Mouse (Mus musculus) thymus, adult 2 months (tissue): Measurements from ENCODE around the gene Pygo2. TPM values are rescaled to one million over a fixed set of nuclear protein-coding genes. Genes with fewer than 3 reads are reported as not detected.
A peak's percentile ranks its signal among the peaks of the same experiment; 100 is the strongest.

Experiments used
- DNase-seq: peaks from one replicate; pipeline ENCODE4 v3.0.0; 2021
- H3K27ac ChIP-seq: fragments of 200-500 bp; 2 replicates; pipeline ENCODE4 v1.5.1; 2012; ENCODE audit warnings: low read length, control low read depth; ENCODE audit not compliant: control insufficient read depth, insufficient read depth
- H3K27me3 ChIP-seq: fragments of 200-500 bp; 2 replicates; pipeline ENCODE4 v1.6.1; 2012; ENCODE audit warnings: mild to moderate bottlenecking, low read length, moderate library complexity, mixed read lengths; ENCODE audit not compliant: control insufficient read depth, insufficient read depth
- H3K36me3 ChIP-seq: fragments of 200-500 bp; 2 replicates; pipeline ENCODE4 v1.6.1; 2012; ENCODE audit warnings: mild to moderate bottlenecking, low read length, moderate library complexity; ENCODE audit not compliant: control insufficient read depth, insufficient read depth
- H3K4me1 ChIP-seq: fragments of 200-500 bp; replicated peaks from 2 replicates; pipeline ENCODE4 v1.6.1; 2012; ENCODE audit warnings: low read length; ENCODE audit not compliant: control insufficient read depth, insufficient read depth
- H3K4me3 ChIP-seq: fragments of 200-500 bp; 2 replicates; pipeline ENCODE4 v1.5.1; 2012; ENCODE audit warnings: mild to moderate bottlenecking, low read length, control low read depth, moderate library complexity; ENCODE audit not compliant: control insufficient read depth, insufficient read depth
- CTCF ChIP-seq: fragments of 200-500 bp; IDR thresholded peaks from 2 replicates; pipeline ENCODE4 v1.5.1; 2012; ENCODE audit warnings: mild to moderate bottlenecking, control low read depth, low read length, moderate library complexity, borderline replicate concordance; ENCODE audit not compliant: control insufficient read depth, poor library complexity, insufficient read depth; ENCODE audit errors: extremely low read depth
- POLR2A ChIP-seq: fragments of 200-500 bp; IDR thresholded peaks from 2 replicates; pipeline ENCODE4 v1.6.1; 2012; ENCODE audit warnings: mild to moderate bottlenecking, low read length, control low read depth, moderate library complexity; ENCODE audit not compliant: control insufficient read depth, poor library complexity, insufficient read depth; ENCODE audit errors: extremely low read depth
- WGBS: fragments of 180-500 bp; shearing (Covaris S2); methylation state at CpG from one replicate; pipeline ENCODE4 v1.1.7; 2018; 5-methylcytosine and 5-hydroxymethylcytosine counted together
- polyA plus RNA-seq: library from polyadenylated mRNA; depleted of rRNA; stranded (reverse); fragments of >200 nt; gene quantifications from 2 replicates; pipeline ENCODE4 v1.2.3, GENCODE M21; 2012

Pygo2 gene
- polyA plus RNA-seq, 1 experiment = 82.3 TPM

DNA sequence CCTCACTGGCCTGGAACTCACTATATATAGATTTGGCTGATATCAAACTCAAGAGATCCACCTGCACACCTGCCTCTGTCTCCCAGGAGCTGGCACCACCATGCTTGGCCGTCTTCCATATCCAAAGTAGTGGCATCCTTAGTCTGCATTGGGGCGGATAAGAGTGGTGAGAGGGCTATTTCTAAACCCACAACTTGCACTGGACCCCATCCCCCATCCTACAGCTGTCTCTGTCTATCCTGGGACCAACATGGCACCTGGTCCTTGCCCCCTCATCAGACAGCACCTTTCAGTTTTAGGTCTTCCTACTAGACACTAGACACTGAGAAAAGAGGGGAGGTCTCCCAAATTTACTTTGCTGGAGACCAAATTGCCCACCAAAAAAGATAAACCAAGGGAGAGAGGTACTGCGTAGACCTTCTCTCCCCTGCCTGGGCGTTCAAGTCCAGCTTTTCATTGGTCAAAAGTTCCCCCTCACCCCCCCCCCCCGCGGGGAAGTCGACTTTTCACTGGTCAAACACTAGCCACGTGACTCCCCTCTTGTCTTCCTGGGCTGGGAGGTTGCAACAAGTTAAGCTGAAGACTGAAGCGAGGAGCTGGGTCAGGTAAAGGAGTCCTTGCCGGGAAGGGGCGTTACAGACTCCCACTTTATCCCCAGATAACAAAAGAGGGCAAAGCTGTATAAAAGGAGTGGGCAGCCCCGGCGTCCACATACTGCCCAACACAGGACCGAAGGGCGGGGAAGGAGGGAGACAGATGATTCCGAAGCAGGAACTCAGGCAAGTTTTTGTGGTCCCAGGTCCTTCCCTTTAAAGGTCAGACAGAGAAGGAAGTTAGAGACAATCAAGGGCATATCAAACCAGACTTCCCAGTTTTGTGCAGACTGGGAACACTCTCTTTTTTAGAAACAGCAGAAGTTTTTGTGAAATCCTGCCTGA, 6.4 kb downstream of the Pygo2 start, which contains the start of gene Pbxip1:
TSS of gene Pbxip1 (plus strand) at position 531 of the 938 bp plus-strand sequence.
- DNase-seq = peak; percentile 64
- H3K27me3 ChIP-seq = no peaks in the 10 kb centered on the region
- no peaks in the 10 kb centered on the region for H3K36me3 ChIP-seq
- H3K4me3 ChIP-seq = peak within 1 kb of the TSS; percentile 75
- peak within 1 kb of the TSS; percentile 55; the same call in 1 of the 2 replicates for H3K27ac ChIP-seq
- 10% methylated on average over 16 of the region's 16 CpGs for whole genome bisulfite sequencing
- TF ChIP-seq POLR2A (peak; percentile 50; the same call in 1 of the 2 replicates), CTCF (no peak)
- peaks cover 14% of the 10 kb centered on the region for H3K4me1 ChIP-seq

DNA sequence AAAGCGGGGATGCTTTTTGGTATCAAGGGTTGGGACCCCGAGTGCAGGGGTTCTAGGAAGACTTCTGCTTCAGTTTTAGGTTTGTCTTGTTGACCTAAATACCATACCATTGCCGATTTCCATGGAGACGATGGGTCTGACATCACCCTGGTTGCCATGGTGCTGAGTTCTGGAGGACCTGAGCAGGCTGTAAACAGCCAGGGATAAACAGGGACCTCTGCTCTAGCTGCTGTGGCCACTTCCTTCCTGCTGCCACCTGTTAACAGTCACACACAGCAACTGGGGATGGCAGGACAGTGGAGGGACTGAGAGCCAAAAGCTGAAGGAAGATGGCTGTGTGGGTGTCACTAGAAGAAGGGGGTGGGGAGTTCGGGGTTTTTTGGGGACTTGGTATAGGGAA, 7.3 kb downstream of the Pygo2 start:
- Histone ChIP-seq H3K4me3 (peak overlapping the region; percentile 31), H3K27ac (peak overlapping the region; percentile 15; the same call in 1 of the 2 replicates), H3K36me3 (no peaks in the 10 kb centered on the region), H3K4me1 (peaks cover 13% of the 10 kb centered on the region), H3K27me3 (no peaks in the 10 kb centered on the region)
- peak; percentile 28 for DNase-seq
- no peak for TF ChIP-seq CTCF
- TF ChIP-seq POLR2A = no peak
- 6% methylated on average over 5 of the region's 5 CpGs for WGBS

DNA sequence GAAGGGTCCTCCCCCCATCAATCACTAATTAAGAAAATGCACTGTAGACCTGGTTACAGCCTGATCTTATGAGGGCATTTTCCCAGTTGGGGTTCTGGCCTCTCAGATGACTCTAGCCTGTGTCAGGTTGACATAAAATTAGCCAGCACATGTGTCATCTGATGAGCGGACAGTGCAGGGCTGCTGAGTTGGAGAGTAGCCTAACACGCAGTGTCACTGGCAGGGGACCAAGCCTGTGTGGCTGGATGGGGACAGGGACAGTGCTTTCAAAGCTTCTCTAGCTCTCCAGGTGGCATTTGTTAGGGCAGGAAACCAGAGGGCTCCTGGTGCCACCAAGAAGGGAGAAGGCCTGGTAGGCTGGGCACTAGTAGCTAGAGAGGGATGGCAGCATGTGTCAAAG, 10.7 kb downstream of the Pygo2 start:
- Histone ChIP-seq H3K4me3 (no peak overlapping the region), H3K4me1 (peaks cover 13% of the 10 kb centered on the region), H3K27me3 (no peaks in the 10 kb centered on the region), H3K36me3 (peaks cover 7% of the 10 kb centered on the region), H3K27ac (no peak overlapping the region)
- DNase-seq = no peak
- WGBS = 95% methylated on average over 2 of the region's 2 CpGs
- TF ChIP-seq POLR2A (no peak), CTCF (no peak)

DNA sequence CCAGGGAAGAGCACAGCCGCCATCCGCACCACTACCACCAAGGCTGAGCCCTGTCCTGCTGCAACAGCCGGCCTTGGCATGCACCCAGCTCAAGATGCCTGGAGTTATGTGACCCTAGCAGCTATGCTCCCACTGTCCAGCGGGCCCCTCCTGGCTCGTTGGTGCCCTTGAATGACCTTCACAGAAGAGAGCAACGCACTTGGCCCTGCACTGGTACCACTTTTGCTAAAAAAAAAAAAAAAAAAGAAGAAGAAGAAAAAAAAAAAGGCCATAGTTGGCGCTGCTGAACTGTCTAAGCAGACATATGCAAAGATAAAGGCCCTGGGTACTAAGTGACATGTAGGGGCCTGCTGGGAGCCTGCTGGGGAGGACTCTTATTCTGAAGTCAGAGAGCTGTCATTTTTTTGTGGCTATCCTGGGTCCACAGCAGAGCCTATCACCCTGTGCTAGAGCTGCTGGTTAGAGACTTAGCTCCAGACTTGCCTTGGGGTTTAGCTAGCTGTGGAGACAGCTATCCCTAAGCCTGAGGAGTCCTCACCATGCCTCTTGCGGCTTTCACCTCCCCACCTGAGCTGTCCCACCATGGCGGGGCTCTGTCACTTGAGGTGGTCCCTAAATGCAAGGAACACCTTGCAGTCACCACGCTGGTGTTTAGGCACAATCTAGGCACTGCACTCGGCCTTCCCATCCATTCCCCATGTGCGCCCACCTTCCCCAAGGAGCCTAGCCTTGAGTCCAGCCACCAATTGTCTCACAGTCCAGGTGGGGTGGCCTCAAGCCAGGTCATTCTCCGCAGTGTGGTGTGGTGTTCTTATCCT, 18.9 kb downstream of the Pygo2 start:
- DNase-seq = no peak
- 53% methylated on average over 13 of the region's 13 CpGs for WGBS
- Histone ChIP-seq H3K27me3 (no peaks in the 10 kb centered on the region), H3K27ac (no peak overlapping the region), H3K36me3 (peaks cover 9% of the 10 kb centered on the region), H3K4me1 (peaks cover 35% of the 10 kb centered on the region), H3K4me3 (no peak overlapping the region)
- TF ChIP-seq CTCF = no peak
- no peak for TF ChIP-seq POLR2A

DNA sequence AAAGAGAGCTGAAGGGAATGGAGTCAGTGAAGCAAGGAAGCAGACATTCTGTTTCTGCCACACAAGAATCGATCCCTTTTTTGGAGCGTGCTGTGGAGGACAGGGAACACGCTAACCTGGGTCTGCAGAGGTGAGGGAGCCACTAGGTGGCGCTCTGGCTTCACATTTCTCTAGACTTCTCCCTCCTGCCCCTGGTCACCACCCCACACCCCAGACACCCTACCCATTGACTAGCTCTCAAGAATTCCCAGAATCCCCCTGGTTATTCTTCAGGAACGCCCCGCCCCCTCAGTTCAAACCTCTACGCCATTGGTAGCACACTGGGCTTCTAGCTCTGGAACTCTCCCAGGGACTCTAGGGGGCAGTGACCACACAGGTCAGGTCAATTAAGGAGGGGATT, 19.5 kb downstream of the Pygo2 start:
- DNase-seq = peak; percentile 74
- Histone ChIP-seq H3K4me1 (peaks cover 38% of the 10 kb centered on the region), H3K4me3 (no peak overlapping the region), H3K36me3 (peaks cover 9% of the 10 kb centered on the region), H3K27ac (no peak overlapping the region), H3K27me3 (no peaks in the 10 kb centered on the region)
- TF ChIP-seq POLR2A (no peak), CTCF (peak; percentile 72; the same call in 1 of the 2 replicates)
- WGBS = 23% methylated on average over 7 of the region's 7 CpGs

DNA sequence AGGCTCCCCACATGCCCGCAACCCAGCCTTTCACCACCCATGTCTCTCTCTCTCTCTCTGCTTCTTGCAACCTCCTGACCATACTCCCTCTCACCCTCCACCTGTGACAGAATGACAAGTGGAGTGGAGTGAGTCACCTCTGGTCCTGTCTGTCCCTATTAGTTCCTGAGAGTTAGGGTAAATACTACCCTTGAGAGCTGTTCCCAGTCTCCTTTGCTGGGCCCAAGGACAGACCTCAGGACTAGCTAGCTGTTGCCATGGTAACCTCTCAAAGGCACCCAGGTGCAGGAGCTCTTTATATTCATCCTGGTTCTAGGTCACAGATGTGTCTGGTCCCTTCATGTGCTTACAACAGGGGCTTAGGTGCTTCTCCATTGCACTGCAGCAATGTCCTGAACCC, 21.9 kb downstream of the Pygo2 start:
- peaks cover 44% of the 10 kb centered on the region for H3K4me1 ChIP-seq
- 90% methylated on average over 1 of the region's 1 CpGs for WGBS
- peak overlapping the region; percentile 95 for H3K27ac ChIP-seq

More for the DNA sequence above, 21.9 kb downstream of the Pygo2 start:
- no peaks in the 10 kb centered on the region for H3K27me3 ChIP-seq
- H3K4me3 ChIP-seq = no peak overlapping the region
- H3K36me3 ChIP-seq = no peaks in the 10 kb centered on the region
- no peak for TF ChIP-seq CTCF
- TF ChIP-seq POLR2A = no peak
- DNase-seq = peak; percentile 51
